Mouse (Mus musculus) right cerebral cortex, postnatal 14 days (tissue): ENCODE measurements around the gene Gm10097.

Source experiments
- DNase-seq: peaks from one replicate; pipeline ENCODE4 v3.0.0; 2022

Gm10097 gene

GRCm38 (mm10) chr10:5068676-5069265 lies at the start of gene Gm10097:
TSS of gene Gm10097 (plus strand) at chr10:5069192.
- DNase-seq: no peak

- DNase-seq: no peak
Measured at GRCm38 (mm10) chr10:5025906-5026305, 43.1 kb upstream of the Gm10097 start.

- no peak for DNase-seq
Measured at GRCm38 (mm10) chr10:5027208-5027607, 41.8 kb upstream of the Gm10097 start.

- DNase-seq: no peak
Measured at GRCm38 (mm10) chr10:5028301-5028700, 40.7 kb upstream of the Gm10097 start.

GRCm38 (mm10) chr10:5029161-5029560 lies 39.8 kb upstream of the Gm10097 start:
- no peak for DNase-seq

GRCm38 (mm10) chr10:5029883-5030282 lies 39.1 kb upstream of the Gm10097 start:
- DNase-seq: no peak

GRCm38 (mm10) chr10:5032192-5033048 lies 36.6 kb upstream of the Gm10097 start:
- no peak for DNase-seq

- DNase-seq: no peak
Measured at GRCm38 (mm10) chr10:5041254-5041653, 27.7 kb upstream of the Gm10097 start.

GRCm38 (mm10) chr10:5044481-5044880 lies 24.5 kb upstream of the Gm10097 start:
- no peak for DNase-seq

- DNase-seq: no peak
Measured at GRCm38 (mm10) chr10:5045213-5045612, 23.8 kb upstream of the Gm10097 start.

- DNase-seq: no peak
Measured at GRCm38 (mm10) chr10:5045671-5046070, 23.3 kb upstream of the Gm10097 start.

- no peak for DNase-seq
Measured at GRCm38 (mm10) chr10:5056243-5056735, 12.7 kb upstream of the Gm10097 start.

GRCm38 (mm10) chr10:5056940-5057339 lies 12.1 kb upstream of the Gm10097 start:
- no peak for DNase-seq

- DNase-seq: no peak
Measured at GRCm38 (mm10) chr10:5057661-5058060, 11.3 kb upstream of the Gm10097 start.

- DNase-seq: no peak
Measured at GRCm38 (mm10) chr10:5058876-5059275, 10.1 kb upstream of the Gm10097 start.

GRCm38 (mm10) chr10:5059983-5060382 lies 9.0 kb upstream of the Gm10097 start:
- no peak for DNase-seq

- DNase-seq: no peak
Measured at GRCm38 (mm10) chr10:5067113-5067512, 1.9 kb upstream of the Gm10097 start.

GRCm38 (mm10) chr10:5070168-5070940 lies 1.4 kb downstream of the Gm10097 start:
- DNase-seq: no peak

GRCm38 (mm10) chr10:5070941-5071231 lies 1.9 kb downstream of the Gm10097 start:
- DNase-seq: no peak

- DNase-seq: no peak
Measured at GRCm38 (mm10) chr10:5072054-5072453, 3.1 kb downstream of the Gm10097 start.

- no peak for DNase-seq
Measured at GRCm38 (mm10) chr10:5075724-5076123, 6.7 kb downstream of the Gm10097 start.

- peak; percentile 25 for DNase-seq
Measured at GRCm38 (mm10) chr10:5079945-5080468, 11.0 kb downstream of the Gm10097 start.

- DNase-seq: no peak
Measured at GRCm38 (mm10) chr10:5083716-5084115, 14.7 kb downstream of the Gm10097 start.
